Mouse (Mus musculus) stomach, embryonic 15.5 days (tissue): ENCODE results near the gene Asic2. TPM values are rescaled to one million over a fixed set of nuclear protein-coding genes. Genes with fewer than 3 reads are reported as not detected.

Experiments
- ATAC-seq: fragments of 200-750 bp; cut with Nextera tagmentation; 2 replicates; pipeline ENCODE4 v1.8.0; 2017; ENCODE audit warnings: low read depth, moderate number of reproducible peaks, moderate TSS enrichment; ENCODE audit not compliant: insufficient read depth, low FRiP score
- H3K27ac ChIP-seq: fragments of 300-500 bp; sonication (generic); 2 replicates; pipeline ENCODE4 v1.5.1; 2015; ENCODE audit warnings: mild to moderate bottlenecking, inconsistent platforms
- H3K27me3 ChIP-seq: fragments of 300-500 bp; sonication (generic); replicated peaks from 2 replicates; pipeline ENCODE4 v1.6.1; 2015; ENCODE audit warnings: inconsistent platforms
- H3K36me3 ChIP-seq: fragments of 300-500 bp; sonication (generic); 2 replicates; pipeline ENCODE4 v1.6.1; 2015; ENCODE audit warnings: inconsistent platforms
- H3K4me1 ChIP-seq: fragments of 300-500 bp; sonication (generic); 2 replicates; pipeline ENCODE4 v1.6.1; 2015; ENCODE audit warnings: inconsistent platforms
- H3K4me2 ChIP-seq: fragments of 300-500 bp; sonication (generic); 2 replicates; pipeline ENCODE4 v1.6.1; 2015; ENCODE audit warnings: mild to moderate bottlenecking, inconsistent platforms
- H3K4me3 ChIP-seq: fragments of 300-500 bp; sonication (generic); replicated peaks from 2 replicates; pipeline ENCODE4 v1.5.1; 2015; ENCODE audit warnings: inconsistent platforms
- H3K9ac ChIP-seq: fragments of 300-500 bp; sonication (generic); 2 replicates; pipeline ENCODE4 v1.6.1; 2015; ENCODE audit warnings: inconsistent platforms
- H3K9me3 ChIP-seq: fragments of 300-500 bp; sonication (generic); 2 replicates; pipeline ENCODE4 v1.6.1; 2016; ENCODE audit warnings: inconsistent platforms
- WGBS: fragments of 180-500 bp; shearing (Covaris S2); methylation state at CpG from one replicate; pipeline ENCODE4 v1.1.7; 2015; 5-methylcytosine and 5-hydroxymethylcytosine counted together
- polyA plus RNA-seq: library from polyadenylated mRNA; unstranded; fragments of >200 nt; fragmentation: Nextera tagmentation; extraction: Ambion mirVana; gene quantifications from 2 replicates; pipeline ENCODE4 v1.2.1, GENCODE M21; 2015

Gene Asic2
- polyA plus RNA-seq, 1 experiment from 2014 or later: 0.65 TPM

- Histone ChIP-seq H3K27me3 (no peaks in the 10 kb centered on the region), H3K27ac (no peak overlapping the region), H3K4me2 (no peak overlapping the region), H3K4me1 (0 out of 2 replicates have a peak, but pooled peaks cover 5% of the 10 kb centered on the region), H3K9ac (no peak overlapping the region), H3K36me3 (no peaks in the 10 kb centered on the region), H3K9me3 (no peaks in the 10 kb centered on the region), H3K4me3 (no peak overlapping the region)
- 81% methylated on average over 11 of the region's 11 CpGs for WGBS
- ATAC-seq: no peak
Observed at GRCm38 (mm10) chr11:80854430-80854829, 1113.8 kb downstream of the Asic2 start.

- 35% methylated on average over 3 of the region's 3 CpGs for WGBS
- H3K27me3 ChIP-seq: no peaks in the 10 kb centered on the region
- no peaks in the 10 kb centered on the region for H3K9me3 ChIP-seq
- no peak for ATAC-seq
- no peak overlapping the region for H3K9ac ChIP-seq
- H3K4me1 ChIP-seq: 0 out of 2 replicates have a peak, but pooled peaks cover 5% of the 10 kb centered on the region
- no peak overlapping the region for H3K27ac ChIP-seq
- no peak overlapping the region for H3K4me2 ChIP-seq
- H3K36me3 ChIP-seq: no peaks in the 10 kb centered on the region
- no peak overlapping the region for H3K4me3 ChIP-seq
Observed at GRCm38 (mm10) chr11:80853014-80853413, 1115.2 kb downstream of the Asic2 start.

- Histone ChIP-seq H3K9ac (no peak overlapping the region), H3K4me2 (no peak overlapping the region), H3K27ac (no peak overlapping the region), H3K4me1 (0 out of 2 replicates have a peak, but pooled peaks cover 5% of the 10 kb centered on the region), H3K4me3 (no peak overlapping the region), H3K27me3 (no peaks in the 10 kb centered on the region), H3K36me3 (no peaks in the 10 kb centered on the region), H3K9me3 (no peaks in the 10 kb centered on the region)
- 41% methylated on average over 5 of the region's 5 CpGs for WGBS
- no peak for ATAC-seq
Observed at GRCm38 (mm10) chr11:80851859-80852258, 1116.4 kb downstream of the Asic2 start.

GRCm38 (mm10) chr11:80848131-80848530, 1120.1 kb downstream of the Asic2 start:
- WGBS: 50% methylated on average over 5 of the region's 5 CpGs
- Histone ChIP-seq H3K4me1 (0 out of 2 replicates have a peak, but pooled peaks cover under 1% of the 10 kb centered on the region), H3K27me3 (no peaks in the 10 kb centered on the region), H3K36me3 (no peaks in the 10 kb centered on the region), H3K9ac (no peak overlapping the region), H3K4me2 (no peak overlapping the region), H3K27ac (no peak overlapping the region), H3K9me3 (no peaks in the 10 kb centered on the region), H3K4me3 (no peak overlapping the region)
- ATAC-seq: no peak

GRCm38 (mm10) chr11:80846115-80846514, 1122.1 kb downstream of the Asic2 start:
- 44% methylated on average over 3 of the region's 3 CpGs for WGBS
- Histone ChIP-seq H3K4me3 (no peak overlapping the region), H3K27ac (no peak overlapping the region), H3K27me3 (no peaks in the 10 kb centered on the region), H3K4me1 (no peaks in the 10 kb centered on the region), H3K9ac (no peak overlapping the region), H3K9me3 (no peaks in the 10 kb centered on the region), H3K4me2 (no peak overlapping the region), H3K36me3 (no peaks in the 10 kb centered on the region)
- no peak for ATAC-seq

- Histone ChIP-seq H3K9me3 (no peaks in the 10 kb centered on the region), H3K27ac (no peak overlapping the region), H3K4me3 (no peak overlapping the region), H3K4me1 (no peaks in the 10 kb centered on the region), H3K36me3 (no peaks in the 10 kb centered on the region), H3K9ac (no peak overlapping the region), H3K4me2 (no peak overlapping the region), H3K27me3 (no peaks in the 10 kb centered on the region)
- 44% methylated on average over 7 of the region's 7 CpGs for WGBS
- ATAC-seq: no peak
Observed at GRCm38 (mm10) chr11:80845486-80845885, 1122.8 kb downstream of the Asic2 start.

- no peak overlapping the region for H3K4me2 ChIP-seq
- no peaks in the 10 kb centered on the region for H3K36me3 ChIP-seq
- H3K4me3 ChIP-seq: no peak overlapping the region
- H3K9ac ChIP-seq: no peak overlapping the region
- ATAC-seq: no peak
- H3K27ac ChIP-seq: no peak overlapping the region
- no peaks in the 10 kb centered on the region for H3K4me1 ChIP-seq
- H3K9me3 ChIP-seq: no peaks in the 10 kb centered on the region
- 68% methylated on average over 2 of the region's 2 CpGs for WGBS
- no peaks in the 10 kb centered on the region for H3K27me3 ChIP-seq
Observed at GRCm38 (mm10) chr11:80843435-80843834, 1124.8 kb downstream of the Asic2 start.

- no peak for ATAC-seq
- Histone ChIP-seq H3K4me3 (no peak overlapping the region), H3K36me3 (no peaks in the 10 kb centered on the region), H3K4me2 (no peak overlapping the region), H3K27ac (no peak overlapping the region), H3K27me3 (no peaks in the 10 kb centered on the region), H3K4me1 (no peaks in the 10 kb centered on the region), H3K9ac (no peak overlapping the region), H3K9me3 (no peaks in the 10 kb centered on the region)
- 66% methylated on average over 1 of the region's 1 CpGs for WGBS
Observed at GRCm38 (mm10) chr11:80838724-80839123, 1129.5 kb downstream of the Asic2 start.

GRCm38 (mm10) chr11:80835841-80836240, 1132.4 kb downstream of the Asic2 start:
- no peaks in the 10 kb centered on the region for H3K9me3 ChIP-seq
- H3K27me3 ChIP-seq: no peaks in the 10 kb centered on the region
- no peak overlapping the region for H3K27ac ChIP-seq
- 55% methylated on average over 4 of the region's 4 CpGs for WGBS
- no peak for ATAC-seq
- H3K4me1 ChIP-seq: no peaks in the 10 kb centered on the region
- H3K36me3 ChIP-seq: no peaks in the 10 kb centered on the region
- H3K9ac ChIP-seq: no peak overlapping the region
- H3K4me2 ChIP-seq: no peak overlapping the region
- H3K4me3 ChIP-seq: no peak overlapping the region

GRCm38 (mm10) chr11:80835395-80835794, 1132.9 kb downstream of the Asic2 start:
- H3K27me3 ChIP-seq: no peaks in the 10 kb centered on the region
- no peaks in the 10 kb centered on the region for H3K36me3 ChIP-seq

More at GRCm38 (mm10) chr11:80835395-80835794, 1132.9 kb downstream of the Asic2 start:
- WGBS: 81% methylated on average over 2 of the region's 2 CpGs
- Histone ChIP-seq H3K9ac (no peak overlapping the region), H3K4me2 (no peak overlapping the region), H3K4me1 (no peaks in the 10 kb centered on the region), H3K27ac (no peak overlapping the region), H3K9me3 (no peaks in the 10 kb centered on the region), H3K4me3 (no peak overlapping the region)
- ATAC-seq: no peak

Other genes with a start within 250 kb of the Asic2 start
- not detected in 2 replicates for gene 5530401A14Rik, start 107.8 kb downstream of the Asic2 start, polyA plus RNA-seq
- 5.8 and 7.6 TPM in 2 replicates for gene Ccl2, start 67.1 kb upstream of the Asic2 start, polyA plus RNA-seq
- not detected in 2 replicates for gene Gm17268, start 70.1 kb upstream of the Asic2 start, polyA plus RNA-seq
- 2.0 and 2.4 TPM in 2 replicates for gene Ccl7, start 77.3 kb upstream of the Asic2 start, polyA plus RNA-seq
- 97.3 and 101 TPM in 2 replicates for gene Ccl11, start 89.4 kb upstream of the Asic2 start, polyA plus RNA-seq
- 3.0 and 3.8 TPM in 2 replicates for gene Ccl12, start 133.4 kb upstream of the Asic2 start, polyA plus RNA-seq
- gene Ccl8, start 146.7 kb upstream of the Asic2 start, polyA plus RNA-seq: not detected in 2 replicates